Mouse (Mus musculus): Measurements from ENCODE around the gene Satl1.

The Satl1 gene

DNA sequence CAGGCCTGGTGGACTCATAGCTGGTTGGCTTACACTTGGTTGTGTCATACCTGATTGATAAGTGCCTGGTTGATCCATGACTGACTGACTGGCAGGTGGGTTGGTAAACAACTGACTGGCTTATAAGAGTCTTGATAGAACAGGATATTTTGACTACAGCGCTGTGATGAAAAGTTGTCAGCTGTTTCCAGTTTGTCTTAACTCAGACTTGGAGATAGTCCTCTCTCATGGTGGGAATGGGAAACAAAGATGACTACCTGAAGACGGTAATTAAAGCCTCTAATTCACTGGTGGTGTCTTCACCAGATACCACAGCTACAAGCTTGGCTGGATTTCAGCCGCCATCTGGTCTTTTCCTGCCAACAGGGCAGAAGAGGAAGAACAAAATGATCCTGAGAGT is at the start of gene Satl1:
Satl1 (minus strand) TSS at position 101 of the 400 bp plus-strand sequence.
- no peak for DNase-seq

DNA sequence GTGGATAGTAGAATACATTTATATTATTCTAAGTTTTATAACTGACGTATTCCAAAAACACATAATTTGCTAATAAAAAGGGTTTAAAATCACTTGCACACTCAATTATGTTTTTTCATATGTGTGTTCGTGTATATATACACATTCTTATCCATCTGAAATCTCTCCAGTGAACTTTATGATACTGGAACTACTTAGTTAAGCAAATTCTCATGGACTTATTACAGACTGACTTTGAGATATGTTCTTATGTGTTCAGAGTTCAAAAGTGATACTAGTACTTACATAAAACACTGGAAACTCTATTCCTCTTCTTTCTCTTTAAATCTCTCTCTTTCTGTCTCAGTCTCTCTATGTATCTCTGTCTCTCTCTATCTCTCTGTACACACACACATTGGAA is 31.5 kb upstream of the Satl1 start:
- no peak for DNase-seq

DNA sequence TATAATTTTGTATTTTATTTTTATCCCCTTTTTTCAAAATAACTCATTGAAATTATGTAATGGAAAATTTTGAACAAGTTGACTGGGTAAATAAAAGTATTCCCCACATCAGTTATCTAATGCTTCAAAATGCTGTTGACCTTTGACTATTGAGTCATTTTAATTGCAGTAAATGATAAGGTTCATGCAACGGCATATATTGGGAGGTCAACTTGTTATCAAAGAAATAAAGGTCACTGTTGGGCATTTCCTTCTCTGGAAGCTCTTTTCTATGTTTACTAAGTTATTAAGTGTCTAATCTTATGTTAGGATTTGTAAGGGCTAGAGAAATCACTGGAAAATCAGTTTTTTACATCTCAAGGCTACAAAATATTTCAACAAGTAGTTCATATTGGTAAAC is 31.0 kb upstream of the Satl1 start:
- DNase-seq: no peak

GRCm38 (mm10) chrX:112422998-112423397 is 16.4 kb upstream of the Satl1 start:
- peak; percentile 18 to 37 for DNase-seq

- no peak for DNase-seq
Observed at GRCm38 (mm10) chrX:112412309-112412708, 5.7 kb upstream of the Satl1 start.

- DNase-seq: peak; percentile 2 to 30
Observed at GRCm38 (mm10) chrX:112370577-112371410, 35.8 kb downstream of the Satl1 start.

DNA sequence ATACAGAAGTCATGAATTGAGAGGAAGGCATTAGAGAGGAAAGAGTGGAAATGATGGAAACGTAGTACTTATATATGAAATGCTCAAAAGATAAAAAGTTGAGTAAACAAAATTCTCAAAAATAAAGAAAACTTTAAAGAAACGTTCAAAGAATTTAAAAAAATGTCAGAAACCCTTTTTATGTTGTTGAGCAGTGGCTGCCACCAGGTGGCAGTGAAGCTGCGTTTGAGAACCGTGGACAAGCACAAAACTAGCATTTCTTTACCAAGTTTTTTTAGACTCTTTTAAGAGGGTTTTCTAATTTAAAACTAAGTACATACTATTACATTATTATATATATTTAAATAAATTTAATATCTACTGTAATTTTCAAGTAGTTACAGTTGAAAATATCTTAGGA is 38.2 kb downstream of the Satl1 start:
- peak in 1 of 2 experiments; percentile 31 for DNase-seq

- DNase-seq: peak; percentile 17 to 38
Observed at GRCm38 (mm10) chrX:112348395-112348791, 58.2 kb downstream of the Satl1 start.

DNA sequence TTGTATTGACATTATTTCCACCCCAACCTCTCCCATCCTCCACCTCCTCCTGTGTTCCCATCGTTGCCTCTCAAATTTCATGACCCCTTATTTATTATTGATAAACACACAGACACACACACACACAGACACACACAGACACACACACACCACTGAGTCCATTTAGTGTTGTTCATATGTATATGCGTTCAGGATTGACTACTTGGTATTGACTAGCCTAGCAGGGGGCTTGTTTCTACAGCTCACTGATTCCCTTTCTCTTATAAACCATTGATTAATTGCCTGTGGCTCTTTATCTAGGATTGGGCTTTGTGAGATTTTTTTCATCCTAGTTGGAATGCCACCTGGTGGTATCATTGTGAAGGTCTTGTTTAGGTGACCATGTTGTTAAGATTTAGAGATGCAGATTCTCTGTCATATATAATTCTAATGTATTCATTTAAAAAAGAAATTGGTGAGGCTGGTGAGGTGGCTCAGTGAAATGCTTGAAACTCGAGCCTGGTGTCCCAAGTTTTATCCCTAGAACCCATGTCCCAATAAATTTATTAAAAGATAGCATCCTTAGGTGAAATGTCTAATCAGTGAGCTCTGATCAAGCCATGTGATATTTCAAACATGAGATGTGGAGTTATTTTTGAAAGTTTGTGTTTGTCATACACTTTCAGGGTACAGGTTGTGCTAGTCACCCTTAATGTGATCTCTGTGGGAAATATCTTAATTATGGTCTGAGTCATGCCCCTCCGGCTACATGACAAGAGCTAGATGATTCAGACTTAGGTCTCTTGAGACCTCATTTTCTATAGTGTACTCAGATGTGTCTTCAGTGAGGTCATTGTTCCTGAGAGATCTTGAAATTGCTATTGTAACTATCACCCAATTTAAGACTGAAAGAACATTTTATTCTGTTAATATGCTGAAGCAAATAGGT is 58.8 kb downstream of the Satl1 start:
- DNase-seq: no peak

GRCm38 (mm10) chrX:112339486-112339885 is 67.1 kb downstream of the Satl1 start:
- no peak for DNase-seq

Measured in kidney, postnatal 36 days (tissue).